Comparison of ENCODE assay signal across 8 mouse cellular contexts in the genomic region with DNA sequence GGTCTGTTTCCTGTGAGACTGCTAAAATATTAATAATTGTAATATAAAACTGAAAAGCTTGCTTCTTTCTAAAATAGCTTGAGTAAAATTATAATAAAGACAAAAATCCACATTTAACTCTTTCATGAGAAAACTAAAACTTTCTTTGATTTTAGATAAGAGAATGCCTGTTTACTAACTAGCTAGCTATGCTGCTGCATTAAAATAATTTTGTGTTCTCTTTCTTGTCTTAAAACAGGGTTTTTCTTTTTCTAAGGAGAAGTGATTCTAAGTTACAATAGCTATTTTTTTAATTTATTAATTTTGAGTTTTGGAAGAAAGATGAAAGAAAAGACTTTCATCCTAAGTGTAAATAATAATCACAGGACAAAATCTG.
DNase-seq lines count a peak whose midpoint lies in the region; ATAC-seq and TF ChIP-seq lines count a peak whose summit lies in the region.

No protein-coding gene starts in this region.

- H3K27me3 ChIP-seq in kidney, adult 2 months (replicated peaks; ENCODE audit: control insufficient read depth, insufficient read depth, low read length), result no peaks in the 10 kb centered on the region
- H3K27me3 ChIP-seq in hindbrain, embryonic 14.5 days (ENCODE audit: control insufficient read depth, insufficient read depth, low read length), result no peaks in the 10 kb centered on the region
- H3K27me3 ChIP-seq in midbrain, embryonic 13.5 days, result no peaks in the 10 kb centered on the region

- H3K4me1 ChIP-seq in kidney, adult 2 months (ENCODE audit: control insufficient read depth, insufficient read depth, low read length), result peaks cover 9% of the 10 kb centered on the region; the same call in 1 of the 2 replicates
- peaks cover 14% of the 10 kb centered on the region for H3K4me1 ChIP-seq in bone marrow macrophage, adult 2 months (ENCODE audit: control insufficient read depth, insufficient read depth, low read length)
- H3K4me1 ChIP-seq in hindbrain, embryonic 14.5 days (replicated peaks; ENCODE audit: control insufficient read depth, insufficient read depth, low read length), result peaks cover 49% of the 10 kb centered on the region
- H3K4me1 ChIP-seq in midbrain, embryonic 13.5 days (replicated peaks), result peaks cover 44% of the 10 kb centered on the region

- TF ChIP-seq CTCF in kidney, adult 2 months (conservative IDR thresholded peaks at IDR 0.05; ENCODE audit: insufficient read depth, insufficient read length, low read depth, low read length), result no peak
- TF ChIP-seq CTCF in bone marrow macrophage, adult 2 months (IDR thresholded peaks at IDR 0.05; ENCODE audit: low read depth, low read length), result no peak

- TF ChIP-seq POLR2A in kidney, adult 2 months (IDR thresholded peaks at IDR 0.05; ENCODE audit: low read depth, low read length), result no peak
- no peak for TF ChIP-seq POLR2A in bone marrow macrophage, adult 2 months (IDR thresholded peaks at IDR 0.05; ENCODE audit: borderline replicate concordance, low read depth, low read length)

- H3K4me2 ChIP-seq in hindbrain, embryonic 14.5 days (replicated peaks), result peak overlapping the region; percentile 88
- peak overlapping the region; percentile 88 for H3K4me2 ChIP-seq in midbrain, embryonic 13.5 days (replicated peaks)

- peak overlapping the region; percentile 82 for H3K9ac ChIP-seq in hindbrain, embryonic 14.5 days
- H3K9ac ChIP-seq in midbrain, embryonic 13.5 days (replicated peaks), result peak overlapping the region; percentile 68

- no peaks in the 10 kb centered on the region for H3K9me3 ChIP-seq in hindbrain, embryonic 14.5 days (ENCODE audit: control insufficient read depth, low read length)
- no peaks in the 10 kb centered on the region for H3K9me3 ChIP-seq in midbrain, embryonic 13.5 days

- no peak for DNase-seq in kidney, adult 2 months
- DNase-seq in kidney, postnatal 14 days, result no peak
- DNase-seq in hindbrain, embryonic 14.5 days (ENCODE audit: low spot score), result no peak
- no peak for DNase-seq in adrenal gland, adult 18-20 months (ENCODE audit: low spot score in 2 of 2)
- no peak for DNase-seq in cerebellum, adult 9-11 months
- no peak for DNase-seq in kidney, postnatal 4 days

- 0 out of 2 replicates have a peak, but pooled peaks cover 2% of the 10 kb centered on the region for H3K36me3 ChIP-seq in kidney, adult 2 months (ENCODE audit: control insufficient read depth, insufficient read depth, low read length)
- H3K36me3 ChIP-seq in hindbrain, embryonic 14.5 days (replicated peaks; ENCODE audit: control insufficient read depth, insufficient read depth), result peaks cover 5% of the 10 kb centered on the region; the same call in 1 of the 2 replicates
- H3K36me3 ChIP-seq in midbrain, embryonic 13.5 days, result no peaks in the 10 kb centered on the region

- peak overlapping the region; percentile 69 for H3K4me3 ChIP-seq in kidney, adult 2 months (ENCODE audit: insufficient read depth, low read depth, low read length)
- H3K4me3 ChIP-seq in bone marrow macrophage, adult 2 months (ENCODE audit: insufficient read depth, low read length), result peak overlapping the region; percentile 77; the same call in 1 of the 2 replicates
- peak overlapping the region; percentile 49 for H3K4me3 ChIP-seq in hindbrain, embryonic 14.5 days (replicated peaks; ENCODE audit: low read length)
- peak overlapping the region; percentile 63 for H3K4me3 ChIP-seq in midbrain, embryonic 13.5 days (replicated peaks)

- peak overlapping the region; percentile 31; the same call in 1 of the 2 replicates for H3K27ac ChIP-seq in kidney, adult 2 months (ENCODE audit: insufficient read depth, low read depth, low read length)
- H3K27ac ChIP-seq in bone marrow macrophage, adult 2 months (ENCODE audit: insufficient read depth, low read depth, low read length), result peak overlapping the region; percentile 96
- H3K27ac ChIP-seq in hindbrain, embryonic 14.5 days, result peak overlapping the region; percentile 99
- peak overlapping the region; percentile 97 for H3K27ac ChIP-seq in midbrain, embryonic 13.5 days

- no peak for ATAC-seq in hindbrain, embryonic 14.5 days (ENCODE audit: low FRiP score)
- no peak for ATAC-seq in midbrain, embryonic 13.5 days

Comparison
In these comparisons a context has a peak if more than half of its experiments do, and no peak if none do; other contexts are left out.
1. H3K27ac ChIP-seq: peak in every context shown above with its lines; median percentile 99 in hindbrain, embryonic 14.5 days; 97 in midbrain, embryonic 13.5 days; 96 in bone marrow macrophage, adult 2 months; 31 in kidney, adult 2 months.